Mouse (Mus musculus) ES-E14 (cell line): ENCODE results near the gene Ropn1l.

Experiments used
- CHD2 ChIP-seq: IDR thresholded peaks from 2 replicates; pipeline ENCODE4 v1.6.1; 2014; ENCODE audit warnings: mild to moderate bottlenecking, low read depth, low read length, inconsistent platforms
- HCFC1 ChIP-seq: IDR thresholded peaks from 2 replicates; pipeline ENCODE4 v1.6.1; 2012; ENCODE audit warnings: low read length, inconsistent platforms, borderline replicate concordance; ENCODE audit not compliant: insufficient read depth
- MAFK ChIP-seq: IDR thresholded peaks from 2 replicates; pipeline ENCODE4 v1.6.1; 2014; ENCODE audit warnings: mild to moderate bottlenecking, low read depth, low read length, inconsistent platforms; ENCODE audit not compliant: insufficient read depth
- ZC3H11A ChIP-seq: IDR thresholded peaks from 2 replicates; pipeline ENCODE4 v1.6.1; 2012; ENCODE audit warnings: low read depth, mild to moderate bottlenecking, inconsistent platforms, low read length, borderline replicate concordance
- ZNF384 ChIP-seq: IDR thresholded peaks from 2 replicates; pipeline ENCODE4 v1.6.1; 2012; ENCODE audit warnings: low read depth, low read length, inconsistent platforms

- TF ChIP-seq MAFK, result no peak
- no peak for TF ChIP-seq CHD2
- TF ChIP-seq ZNF384, result no peak
- TF ChIP-seq ZC3H11A, result no peak
- no peak for TF ChIP-seq HCFC1
Measured at GRCm38 (mm10) chr15:31417409-31417795, 36.1 kb downstream of the Ropn1l start.
